Mouse (Mus musculus) ZHBTc4 (cell line): Measurements from ENCODE around the gene Hopx.
"Not testable (repeated sequence)": the region's sequence is repeated elsewhere in the genome, so short reads cannot be mapped to it uniquely, and the experiment has no call there.

ENCODE experiments used
- DNase-seq: peaks from one replicate; pipeline ENCODE4 v3.0.0-alpha.2; 2011; ENCODE audit warnings: low read depth, low spot score

Hopx gene

GRCm38 (mm10) chr5:77099997-77100380 is 14.9 kb downstream of the Hopx start:
- DNase-seq = no peak

- no peak for DNase-seq
Measured at GRCm38 (mm10) chr5:77099317-77099996, 15.5 kb downstream of the Hopx start.

GRCm38 (mm10) chr5:77098874-77099273 is 16.0 kb downstream of the Hopx start:
- DNase-seq = no peak

DNA sequence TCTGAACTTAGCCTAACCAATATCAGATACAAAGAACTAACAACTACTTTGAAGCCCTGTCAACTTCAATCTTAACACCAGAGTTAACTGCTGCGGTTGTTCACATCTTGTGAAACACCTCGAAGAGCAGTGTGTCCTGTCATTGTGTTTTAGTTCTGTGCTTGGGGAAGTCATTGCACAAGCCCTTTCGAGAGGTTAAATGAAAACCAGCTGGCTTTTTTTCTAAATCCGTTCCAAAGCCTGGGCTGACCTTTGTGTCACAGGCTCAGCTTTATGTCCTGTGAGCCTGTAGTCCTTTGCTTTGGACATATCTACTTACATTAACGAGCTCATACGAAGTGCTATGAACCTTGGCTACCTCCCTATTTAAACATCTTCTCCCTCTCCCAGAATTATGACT is 17.2 kb downstream of the Hopx start:
- no peak for DNase-seq

DNA sequence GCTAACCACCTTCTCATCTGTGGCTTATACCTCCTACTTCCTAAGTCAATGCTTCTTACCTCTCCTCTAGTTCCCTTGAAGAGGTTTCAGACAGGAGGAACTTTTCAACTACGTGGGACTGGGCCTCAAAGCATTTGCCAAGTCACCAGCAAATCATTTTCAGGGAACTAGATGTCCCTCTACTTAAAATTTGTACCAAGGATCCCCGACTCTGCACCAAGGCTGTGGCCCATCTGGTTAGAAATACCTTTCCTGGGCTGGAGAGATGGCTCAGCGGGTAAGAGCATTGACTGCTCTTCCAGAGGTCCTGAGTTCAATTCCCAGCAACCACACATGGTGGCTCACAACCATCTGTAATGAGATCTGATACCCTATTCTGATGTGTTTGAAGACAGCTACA is 18.7 kb downstream of the Hopx start:
- DNase-seq = not testable (repeated sequence)

DNA sequence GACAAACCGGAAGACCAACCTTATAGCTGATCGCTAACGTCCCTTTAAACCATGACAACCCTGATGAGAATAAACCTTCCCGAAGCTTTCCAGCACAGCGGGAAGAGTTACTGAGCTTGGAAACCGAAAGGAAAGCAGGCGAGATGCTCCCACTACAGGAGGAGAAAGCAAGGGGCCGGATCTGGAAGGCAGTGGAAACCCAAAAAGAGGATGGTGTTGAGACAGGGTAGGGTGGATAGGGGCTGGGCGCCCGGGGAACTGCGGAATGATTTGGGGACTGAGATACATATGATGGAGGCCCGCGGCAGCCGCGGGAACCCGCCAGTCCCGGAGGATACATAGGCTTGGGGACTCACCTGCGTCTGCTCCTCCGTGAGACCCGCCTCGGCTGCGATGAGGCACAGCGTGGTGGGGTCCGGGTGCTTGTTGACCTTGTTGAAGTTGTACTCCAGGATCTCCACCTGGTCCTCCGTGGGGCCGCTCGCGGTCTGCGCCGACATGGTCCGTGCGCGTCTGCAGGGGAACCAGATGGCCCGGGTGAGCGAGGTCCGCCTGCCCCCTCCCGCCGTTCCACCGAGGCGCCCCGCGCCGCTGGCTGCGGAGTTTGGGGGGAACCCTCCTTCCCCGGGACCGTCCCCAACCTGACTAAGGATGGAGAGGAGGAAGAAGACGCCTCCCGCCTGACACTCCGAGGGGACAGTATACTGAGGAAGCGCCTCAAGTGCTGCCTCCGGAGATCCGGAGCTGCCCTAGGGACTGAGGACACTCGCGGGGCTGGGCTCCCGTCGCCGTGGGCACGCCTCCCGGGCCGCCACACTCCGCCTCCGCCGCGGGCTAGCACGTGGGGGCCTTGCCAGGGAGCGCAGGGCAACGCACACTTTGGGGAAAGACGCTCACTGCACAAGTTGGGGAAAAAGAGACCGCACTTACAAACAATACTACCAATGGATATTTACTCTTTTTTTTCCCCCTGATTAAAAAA is 20.1 kb downstream of the Hopx start:
- peak; percentile 65 for DNase-seq

DNA sequence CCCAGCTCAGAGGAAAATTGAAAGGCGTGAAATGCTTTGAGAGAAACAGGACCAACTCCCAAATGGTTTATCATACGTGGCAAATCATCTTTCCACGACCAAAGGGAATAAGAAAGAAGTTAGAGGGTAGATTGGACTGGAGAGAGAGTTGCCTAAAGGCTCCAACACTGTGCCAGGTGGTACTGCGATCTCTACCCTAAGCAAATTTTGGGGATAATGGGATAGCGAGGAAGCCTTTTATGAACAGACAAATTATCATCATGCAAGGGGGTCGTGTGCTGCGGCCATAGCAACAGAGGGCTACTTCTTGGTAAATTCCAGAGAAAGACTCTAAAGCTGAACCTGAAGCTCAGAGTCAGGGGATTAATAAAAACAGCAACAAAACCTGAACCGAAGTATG is 21.0 kb downstream of the Hopx start:
- no peak for DNase-seq

DNA sequence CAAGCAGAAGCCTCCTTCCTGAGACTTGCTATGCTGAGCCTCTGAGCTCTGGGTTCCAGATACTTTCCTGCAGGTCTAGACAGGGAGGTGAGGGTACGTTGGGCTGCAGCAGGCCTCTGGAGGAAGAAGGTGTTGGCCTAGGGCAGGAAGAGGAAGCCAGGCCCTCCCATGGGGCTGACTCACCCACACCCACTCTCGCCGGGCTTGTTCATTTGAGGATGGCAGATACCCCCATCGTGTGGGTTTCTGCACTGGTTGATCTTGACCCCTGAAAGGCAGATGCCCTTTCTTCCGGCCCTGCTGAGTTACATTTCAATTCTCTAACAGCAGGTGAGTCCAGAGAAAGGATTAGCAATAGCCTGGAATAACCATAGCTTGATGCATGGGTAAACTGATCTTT is 22.4 kb downstream of the Hopx start:
- DNase-seq = no peak

DNA sequence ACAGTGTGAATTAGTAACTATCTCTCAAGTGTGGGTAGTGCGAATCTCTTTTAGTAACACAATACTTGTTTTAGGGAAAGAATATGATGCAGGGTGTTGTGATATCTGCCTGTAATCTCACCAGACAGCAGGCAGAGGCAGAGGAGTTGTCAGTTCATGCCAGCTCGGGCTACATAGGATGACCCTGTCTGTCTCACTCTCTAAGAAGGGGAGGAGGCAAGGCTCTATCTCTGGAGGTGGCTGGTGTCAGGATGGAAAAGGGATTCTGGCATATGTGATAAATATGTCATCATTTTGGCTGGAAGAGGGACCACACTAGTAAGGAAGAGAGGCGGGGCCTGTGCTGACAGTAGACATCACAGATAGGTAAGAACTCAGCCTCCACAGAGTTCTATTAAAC is 23.0 kb downstream of the Hopx start:
- no peak for DNase-seq

DNA sequence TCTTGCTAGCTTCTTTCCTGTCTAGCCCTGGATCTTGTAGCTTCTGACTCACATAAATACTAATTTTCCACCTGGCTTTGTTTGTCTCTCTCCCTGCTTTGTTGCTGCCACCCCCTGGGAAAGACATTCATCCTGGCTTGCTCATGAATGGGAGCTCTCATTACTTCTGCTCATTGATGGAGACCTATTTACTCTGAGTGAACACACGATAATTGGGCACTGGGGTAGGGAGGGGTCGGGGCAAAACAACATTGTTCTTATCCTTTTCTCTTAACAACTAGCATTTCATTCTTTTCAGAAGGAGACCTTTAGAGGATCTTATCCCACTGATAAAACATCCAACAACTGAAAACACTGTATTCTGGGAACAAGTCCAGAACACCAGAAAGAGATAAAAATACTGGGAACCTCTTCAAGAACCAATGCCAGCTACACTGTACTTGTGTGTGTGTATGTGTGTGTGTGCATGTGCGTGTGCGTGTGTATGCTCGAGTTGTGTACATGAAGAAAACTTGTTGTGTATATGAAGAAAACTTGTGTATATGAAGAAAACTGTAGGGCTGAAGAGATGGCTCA is 24.3 kb downstream of the Hopx start:
- no peak for DNase-seq

GRCm38 (mm10) chr5:77089901-77090300 is 25.0 kb downstream of the Hopx start:
- no peak for DNase-seq

DNA sequence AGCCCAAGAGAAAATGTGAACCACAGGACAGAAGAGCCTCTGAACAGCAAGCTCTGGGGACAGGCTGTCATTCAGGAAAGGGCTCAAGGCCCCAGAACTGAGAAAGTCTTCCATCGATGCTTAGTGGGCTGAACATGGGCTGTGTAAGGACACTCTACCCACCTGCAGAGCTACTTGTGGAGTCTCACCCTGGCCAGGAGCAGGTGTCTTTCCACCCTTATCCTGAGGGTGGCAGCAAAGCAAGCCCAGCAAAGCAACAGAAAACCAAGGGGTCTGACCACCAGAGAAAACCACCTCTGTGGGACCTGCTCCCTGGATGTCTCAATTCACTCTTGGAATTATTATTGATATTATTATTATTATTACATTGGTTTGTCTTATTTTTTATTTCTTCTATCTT is 25.6 kb downstream of the Hopx start:
- peak; percentile 77 for DNase-seq

- DNase-seq = no peak
Measured at GRCm38 (mm10) chr5:77087122-77087521, 27.8 kb downstream of the Hopx start.

DNA sequence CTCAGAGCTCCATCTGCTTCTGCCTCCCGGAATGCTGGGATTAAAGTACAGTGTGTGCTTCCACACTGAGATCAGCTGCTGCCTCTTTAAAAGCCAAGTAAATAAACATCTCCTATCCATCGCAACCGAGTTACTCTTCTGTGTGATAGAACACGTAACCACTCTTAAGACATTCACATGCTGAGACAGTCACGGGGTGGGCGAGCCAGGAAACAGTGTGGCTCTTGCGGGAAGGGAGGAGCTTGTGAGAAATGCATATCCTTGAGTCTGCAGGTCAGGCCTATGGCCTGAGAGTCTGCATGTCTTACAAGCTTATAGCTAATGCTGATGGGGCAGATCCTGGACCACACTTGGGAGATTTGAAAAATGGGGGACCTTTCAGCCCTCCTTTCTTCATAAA is 28.4 kb downstream of the Hopx start:
- DNase-seq = peak; percentile 71

DNA sequence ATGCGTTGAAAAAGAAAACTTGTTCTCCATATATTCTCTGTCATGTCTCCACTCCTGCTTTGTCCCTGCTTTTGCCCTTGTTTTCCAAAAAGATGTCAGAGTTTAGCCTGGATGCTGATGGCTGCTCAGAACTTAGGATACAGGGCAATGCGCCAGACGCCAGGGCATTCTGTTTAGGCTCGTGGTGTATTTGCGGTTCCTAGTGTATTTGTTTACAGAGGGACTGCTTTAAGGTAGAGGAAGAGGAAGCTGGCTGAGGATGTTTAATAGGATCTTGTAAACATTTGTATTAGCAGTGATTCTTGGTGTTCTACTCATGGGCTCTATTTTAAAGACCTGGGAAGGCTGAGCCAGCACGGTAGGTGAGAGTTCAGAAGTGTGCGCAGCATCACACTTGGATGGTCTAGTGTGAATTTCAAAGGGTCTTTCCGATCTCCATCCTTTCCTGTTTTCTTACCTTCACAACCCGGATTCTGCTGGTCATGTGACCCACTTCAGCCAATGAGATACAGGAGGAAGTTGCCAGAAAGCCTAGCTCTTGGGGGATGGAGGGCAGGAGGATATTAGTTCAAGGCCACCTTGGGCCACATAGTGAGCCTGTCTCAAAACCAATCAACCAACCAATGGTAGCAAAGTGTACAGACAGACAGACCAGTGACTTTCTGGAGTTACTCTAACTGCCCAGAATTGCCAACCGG is 29.0 kb downstream of the Hopx start:
- peak; percentile 67 for DNase-seq

DNA sequence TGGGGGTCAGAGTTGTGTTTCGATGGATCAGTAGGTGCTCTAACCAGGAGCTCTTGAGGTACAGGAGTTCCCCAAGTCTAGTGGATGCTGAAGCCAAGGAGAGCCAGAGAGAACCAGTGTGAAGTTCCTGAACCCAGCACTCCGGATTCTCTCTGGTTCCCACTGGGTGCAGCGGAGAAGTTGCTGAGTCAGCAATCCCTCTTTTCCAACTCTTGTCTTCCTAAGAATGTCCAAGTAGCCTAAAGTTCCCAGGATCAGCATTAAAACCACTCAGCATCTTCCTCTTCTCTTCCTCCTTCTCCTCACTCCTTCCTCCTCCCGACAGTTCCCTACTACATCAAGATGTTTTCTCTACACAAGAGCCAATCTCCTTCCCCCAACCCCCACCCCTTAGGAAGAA is 30.5 kb downstream of the Hopx start:
- DNase-seq = no peak

DNA sequence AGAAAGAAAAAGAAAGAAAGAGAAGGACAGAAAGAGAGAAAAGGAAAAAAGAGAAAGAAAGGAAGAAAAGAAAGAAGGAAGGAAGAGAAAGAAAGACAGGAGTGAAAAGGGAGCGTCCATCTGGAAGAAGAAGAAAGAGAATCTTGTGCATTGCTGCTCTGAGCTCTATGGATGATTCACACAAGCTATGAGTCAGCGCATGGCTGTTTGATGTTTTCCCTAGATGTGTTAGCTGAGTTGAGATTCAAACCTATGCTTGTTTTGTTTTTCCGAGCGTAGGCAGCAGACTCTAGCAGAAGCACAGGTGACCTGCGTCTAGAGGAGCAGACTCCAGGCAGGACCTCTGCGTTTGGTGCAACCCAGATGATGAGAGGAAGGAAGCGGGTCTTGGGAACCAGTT is 32.2 kb downstream of the Hopx start:
- no peak for DNase-seq

- no peak for DNase-seq
Measured at GRCm38 (mm10) chr5:77080761-77081160, 34.2 kb downstream of the Hopx start.

- no peak for DNase-seq
Measured at GRCm38 (mm10) chr5:77075951-77076350, 39.0 kb downstream of the Hopx start.

GRCm38 (mm10) chr5:77074914-77075313 is 40.0 kb downstream of the Hopx start:
- DNase-seq = no peak

- no peak for DNase-seq
Measured at GRCm38 (mm10) chr5:77073794-77074193, 41.1 kb downstream of the Hopx start.

- no peak for DNase-seq
Measured at GRCm38 (mm10) chr5:77071626-77072025, 43.3 kb downstream of the Hopx start.
